Mouse (Mus musculus): Measurements from ENCODE around the gene Dnajc7.

Dnajc7 gene

GRCm38 (mm10) chr11:100581756-100582155, 38.2 kb downstream of the Dnajc7 start:
- no peak for DNase-seq (ENCODE audit: low spot score in 2 of 2)

GRCm38 (mm10) chr11:100580275-100580674, 39.7 kb downstream of the Dnajc7 start:
- no peak for DNase-seq (ENCODE audit: low spot score in 2 of 2)

GRCm38 (mm10) chr11:100579116-100579799, 40.7 kb downstream of the Dnajc7 start:
- DNase-seq (ENCODE audit: low spot score in 2 of 2) = no peak

GRCm38 (mm10) chr11:100577852-100578599, 41.9 kb downstream of the Dnajc7 start:
- DNase-seq (ENCODE audit: low spot score in 2 of 2) = no peak

GRCm38 (mm10) chr11:100576256-100576655, 43.7 kb downstream of the Dnajc7 start:
- DNase-seq (ENCODE audit: low spot score in 2 of 2) = no peak

GRCm38 (mm10) chr11:100575484-100575855, 44.5 kb downstream of the Dnajc7 start:
- DNase-seq (ENCODE audit: low spot score in 2 of 2) = no peak

GRCm38 (mm10) chr11:100574708-100575483, 45.1 kb downstream of the Dnajc7 start, which contains the start of gene Cnp:
Gene Cnp (plus strand): TSS chr11:100574904.
- peak; percentile 62 to 63 for DNase-seq (ENCODE audit: low spot score in 2 of 2)

- DNase-seq (ENCODE audit: low spot score in 2 of 2) = no peak
Observed at GRCm38 (mm10) chr11:100574188-100574587, 45.8 kb downstream of the Dnajc7 start.

- no peak for DNase-seq (ENCODE audit: low spot score in 2 of 2)
Observed at GRCm38 (mm10) chr11:100571202-100571567, 48.8 kb downstream of the Dnajc7 start.

- peak; percentile 45 to 59 for DNase-seq (ENCODE audit: low spot score in 2 of 2)
Observed at GRCm38 (mm10) chr11:100570430-100571201, 49.4 kb downstream of the Dnajc7 start.

- DNase-seq (ENCODE audit: low spot score in 2 of 2) = no peak
Observed at GRCm38 (mm10) chr11:100569789-100570188, 50.2 kb downstream of the Dnajc7 start.

GRCm38 (mm10) chr11:100568692-100569091, 51.3 kb downstream of the Dnajc7 start:
- DNase-seq (ENCODE audit: low spot score in 2 of 2) = no peak

- DNase-seq (ENCODE audit: low spot score in 2 of 2) = no peak
Observed at GRCm38 (mm10) chr11:100567815-100568245, 52.1 kb downstream of the Dnajc7 start.

- no peak for DNase-seq (ENCODE audit: low spot score in 2 of 2)
Observed at GRCm38 (mm10) chr11:100567229-100567628, 52.7 kb downstream of the Dnajc7 start.

GRCm38 (mm10) chr11:100564703-100565102, 55.3 kb downstream of the Dnajc7 start:
- no peak for DNase-seq (ENCODE audit: low spot score in 2 of 2)

- no peak for DNase-seq (ENCODE audit: low spot score in 2 of 2)
Observed at GRCm38 (mm10) chr11:100564297-100564696, 55.7 kb downstream of the Dnajc7 start.

GRCm38 (mm10) chr11:100561748-100562147, 58.2 kb downstream of the Dnajc7 start:
- no peak for DNase-seq (ENCODE audit: low spot score in 2 of 2)

GRCm38 (mm10) chr11:100559476-100559875, 60.5 kb downstream of the Dnajc7 start:
- DNase-seq (ENCODE audit: low spot score in 2 of 2) = no peak

- DNase-seq (ENCODE audit: low spot score in 2 of 2) = no peak
Observed at GRCm38 (mm10) chr11:100557563-100557962, 62.4 kb downstream of the Dnajc7 start.

GRCm38 (mm10) chr11:100555583-100555982, 64.4 kb downstream of the Dnajc7 start:
- peak; percentile 24 to 28 for DNase-seq (ENCODE audit: low spot score in 2 of 2)

GRCm38 (mm10) chr11:100552842-100553241, 67.1 kb downstream of the Dnajc7 start:
- DNase-seq (ENCODE audit: low spot score in 2 of 2) = no peak

GRCm38 (mm10) chr11:100550101-100550500, 69.9 kb downstream of the Dnajc7 start:
- no peak for DNase-seq (ENCODE audit: low spot score in 2 of 2)

Data from urinary bladder, adult 18-20 months (tissue).